Mouse (Mus musculus) kidney, postnatal 14 days (tissue): ENCODE measurements around the gene Hps4.
A peak's percentile ranks its signal among the peaks of the same experiment; 100 is the strongest.
"Not testable (repeated sequence)": the region's sequence is repeated elsewhere in the genome, so short reads cannot be mapped to it uniquely, and the experiment has no call there.

ENCODE experiments used
- DNase-seq: peaks from one replicate; pipeline ENCODE4 v3.0.0; 2022; ENCODE audit warnings: mixed read lengths

Gene Hps4

DNA sequence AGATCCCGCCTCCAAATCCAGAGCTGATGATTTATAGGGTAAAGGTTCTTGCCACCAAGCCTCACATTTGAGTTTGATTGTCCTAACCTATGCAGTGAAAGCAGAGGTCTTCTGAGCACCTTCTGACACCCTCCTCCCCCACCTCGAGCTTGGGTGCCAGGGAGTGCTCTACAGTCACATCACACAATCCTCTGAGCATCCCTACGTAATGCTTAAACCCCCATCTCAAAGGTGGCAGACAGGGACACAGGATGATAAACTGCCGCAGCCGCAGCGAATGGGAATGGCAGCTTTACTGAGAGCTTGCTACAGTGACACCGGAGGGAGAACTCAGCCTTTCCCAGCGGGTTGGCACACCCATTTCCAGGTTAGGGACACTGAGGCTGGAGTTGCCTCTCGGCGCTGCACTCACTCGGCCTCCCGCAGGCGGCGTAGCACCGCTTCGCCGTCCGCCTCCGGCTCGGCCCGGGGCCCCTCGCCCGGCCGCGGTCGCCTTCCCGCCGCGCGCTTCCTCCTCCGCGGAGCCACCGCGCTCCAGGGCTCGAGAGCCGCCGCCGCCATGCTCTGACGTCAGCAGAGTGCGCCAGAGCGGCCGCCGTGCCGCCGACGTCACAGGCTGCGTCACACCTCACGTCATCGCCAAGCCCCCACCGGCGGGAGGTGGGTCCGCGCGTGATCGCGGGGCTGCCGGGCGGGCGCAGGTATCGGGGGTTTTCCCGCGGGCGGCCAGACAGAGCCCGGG is at the start of gene Hps4, which contains the start of gene Srrd:
Gene Hps4, plus strand, starts transcription at position 621 of the 742 bp plus-strand sequence.
Gene Srrd, minus strand, starts transcription at position 578 of the 742 bp plus-strand sequence.
- peak; percentile 90 for DNase-seq

DNA sequence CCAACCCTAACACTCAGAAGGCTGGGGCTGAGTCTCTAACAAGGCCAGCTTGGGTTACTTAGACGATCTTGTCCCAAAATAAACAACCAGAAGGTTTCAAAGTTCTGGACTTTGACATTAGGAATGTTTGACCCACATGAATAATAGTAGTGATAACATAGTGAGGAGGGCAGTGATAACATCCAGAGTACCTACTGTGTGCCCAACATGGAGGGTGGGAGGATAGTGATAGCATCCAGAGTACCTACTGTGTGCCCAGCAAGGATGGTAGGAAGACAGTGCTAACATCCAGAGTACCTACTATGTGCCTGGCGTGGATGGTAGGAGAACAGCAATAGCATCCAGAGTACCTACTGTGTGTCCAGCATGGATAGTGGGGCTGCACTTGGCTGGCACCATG is 49.1 kb upstream of the Hps4 start:
- DNase-seq, result no peak

DNA sequence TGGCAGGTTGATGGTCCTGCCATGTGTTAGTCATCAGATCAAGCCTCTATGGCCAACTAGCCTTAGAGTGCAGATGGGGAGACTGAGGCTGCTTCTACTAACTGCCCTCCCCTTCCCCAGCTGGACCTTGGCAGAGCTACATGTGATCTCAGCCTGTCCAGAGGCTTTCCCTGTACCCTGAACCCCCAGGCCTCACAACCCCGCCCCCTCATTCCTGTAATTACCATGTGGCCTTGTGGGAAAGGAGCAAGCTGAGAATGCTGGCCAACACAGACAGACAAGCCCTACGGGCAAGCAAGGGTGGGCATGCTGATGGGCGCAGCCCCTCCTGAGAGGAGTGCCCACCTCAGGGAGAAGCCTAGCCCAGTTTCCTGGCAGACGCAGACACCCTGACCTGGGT is 48.2 kb upstream of the Hps4 start:
- no peak for DNase-seq

DNA sequence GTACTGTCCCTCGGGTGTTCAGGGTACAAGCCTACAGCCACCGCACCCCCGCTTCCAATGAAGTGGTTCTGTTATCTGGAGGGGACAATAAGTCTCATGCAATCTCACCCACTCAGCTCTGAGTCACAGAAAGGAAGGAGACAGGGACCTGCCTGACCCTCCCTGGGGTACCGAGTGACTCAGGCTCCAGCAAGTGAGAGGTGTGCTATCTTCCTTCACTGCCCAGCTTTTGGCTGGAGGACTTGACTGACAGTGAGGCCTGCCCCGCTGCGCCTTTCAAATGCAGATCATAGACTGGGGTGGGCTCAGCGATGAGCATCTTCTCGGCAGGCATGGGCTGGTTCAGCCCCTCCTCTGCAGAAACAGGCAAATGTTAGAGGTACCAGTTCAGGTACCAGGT is 47.7 kb upstream of the Hps4 start:
- DNase-seq, result no peak

DNA sequence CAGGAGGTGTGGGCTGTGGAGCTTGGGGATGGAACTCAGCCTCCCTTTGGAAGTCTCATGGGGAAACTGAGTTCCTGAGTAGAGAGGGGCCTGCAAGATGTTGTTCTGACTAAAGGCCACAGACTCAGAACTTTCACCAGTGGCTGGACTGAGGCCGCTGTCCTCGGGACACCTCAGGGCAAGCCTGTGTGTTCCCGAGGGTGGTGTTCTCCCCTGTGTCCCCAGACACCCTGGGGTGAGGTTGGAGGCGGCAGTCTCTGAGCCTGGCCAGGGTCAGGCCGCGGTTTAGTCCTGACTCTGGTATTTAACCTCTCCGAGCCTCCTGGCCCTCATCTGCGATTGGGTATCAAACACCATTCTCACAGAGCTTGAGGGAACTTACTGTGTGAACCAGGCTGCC is 47.3 kb upstream of the Hps4 start:
- DNase-seq, result no peak

DNA sequence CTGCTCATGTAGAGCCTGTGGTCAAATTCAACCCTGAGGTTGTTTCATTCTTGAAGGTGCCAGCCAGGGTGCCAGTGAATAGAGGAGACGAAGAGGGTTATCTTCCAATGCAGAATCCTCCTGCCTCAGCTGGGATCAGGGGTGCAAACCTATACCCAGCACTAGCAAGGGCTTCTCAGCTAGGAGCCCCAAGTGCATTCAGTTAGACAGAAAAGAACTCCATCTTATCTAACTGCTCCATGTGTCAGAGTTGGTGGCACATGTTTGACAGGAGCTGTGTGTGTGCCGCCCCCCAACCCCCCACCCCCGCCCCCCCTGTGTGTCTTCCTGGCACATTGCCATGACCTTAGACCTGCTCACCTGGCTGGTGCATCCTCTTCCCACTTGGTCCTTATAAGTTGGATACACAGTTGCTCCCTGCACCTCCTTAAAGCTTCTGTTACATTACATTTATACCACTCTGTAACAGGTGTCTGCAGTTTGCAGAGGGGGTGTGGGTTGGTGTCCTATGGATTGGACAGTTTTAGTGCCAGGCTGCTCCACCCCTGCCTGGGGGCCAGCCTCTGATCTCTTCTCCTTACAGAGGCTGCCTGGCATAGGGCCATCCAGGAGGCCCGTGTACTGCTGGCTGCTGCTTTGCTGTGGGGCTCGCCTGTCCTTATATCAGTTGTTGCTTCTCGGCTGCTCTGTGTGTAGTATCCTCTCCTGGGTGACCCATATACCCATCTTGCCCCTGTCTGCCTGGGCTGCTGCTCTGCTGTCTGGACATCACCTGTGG is 46.3 kb upstream of the Hps4 start:
- no peak for DNase-seq

DNA sequence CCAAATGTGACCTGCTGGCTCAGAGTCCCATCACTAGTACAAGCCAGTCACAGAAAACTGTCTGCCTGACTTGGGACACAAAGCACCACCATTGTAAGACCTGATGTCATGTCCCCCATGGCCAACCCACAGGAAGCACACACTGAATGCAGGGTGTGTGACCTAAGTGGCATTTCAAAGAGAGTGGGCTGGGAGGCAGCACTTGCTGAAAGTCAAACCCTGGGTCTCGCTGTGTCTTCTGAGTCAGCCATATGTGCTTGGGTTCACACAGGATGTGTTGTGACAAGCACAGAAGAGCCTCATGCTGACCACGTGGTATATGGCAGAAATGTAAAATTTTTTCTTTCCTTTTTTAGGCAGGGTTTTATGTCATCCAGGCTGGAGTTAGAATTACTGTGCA is 45.6 kb upstream of the Hps4 start:
- no peak for DNase-seq

DNA sequence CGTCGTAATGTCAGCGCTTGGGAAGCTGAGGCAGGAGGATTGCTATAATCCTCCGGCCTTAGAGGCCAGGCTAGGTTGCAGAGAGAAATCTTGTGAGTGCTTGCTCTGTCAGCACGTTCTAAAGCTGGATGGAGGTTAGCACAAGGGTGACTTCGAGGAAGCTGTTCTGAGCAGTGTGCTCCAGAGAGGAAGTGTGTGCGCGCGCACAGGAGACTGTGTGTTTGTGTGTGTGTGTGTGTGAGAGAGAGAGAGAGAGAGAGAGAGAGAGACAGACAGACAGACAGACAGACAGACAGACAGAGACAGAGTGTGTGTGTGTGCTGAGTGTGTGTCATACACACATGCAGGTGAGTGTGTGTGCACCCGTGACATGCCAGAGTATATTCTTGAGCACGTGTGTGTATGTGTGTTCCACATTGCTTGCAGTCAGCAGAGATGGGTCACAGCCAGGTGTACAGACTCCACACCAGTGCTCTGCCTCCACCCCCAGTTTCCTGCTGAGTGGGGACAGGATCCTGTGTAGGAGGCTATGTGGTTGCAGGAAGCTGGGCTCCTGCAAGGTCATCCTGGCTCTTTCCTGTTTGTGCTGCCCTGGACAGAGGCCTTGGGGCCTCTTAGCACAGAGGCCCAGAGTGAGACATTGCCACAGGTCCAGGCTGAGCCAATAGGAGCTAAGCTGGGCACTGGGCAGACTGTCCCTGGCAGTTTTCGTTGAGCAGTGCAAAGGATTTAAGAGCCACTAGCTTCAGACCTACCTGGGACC is 44.5 kb upstream of the Hps4 start:
- DNase-seq, result peak; percentile 78

DNA sequence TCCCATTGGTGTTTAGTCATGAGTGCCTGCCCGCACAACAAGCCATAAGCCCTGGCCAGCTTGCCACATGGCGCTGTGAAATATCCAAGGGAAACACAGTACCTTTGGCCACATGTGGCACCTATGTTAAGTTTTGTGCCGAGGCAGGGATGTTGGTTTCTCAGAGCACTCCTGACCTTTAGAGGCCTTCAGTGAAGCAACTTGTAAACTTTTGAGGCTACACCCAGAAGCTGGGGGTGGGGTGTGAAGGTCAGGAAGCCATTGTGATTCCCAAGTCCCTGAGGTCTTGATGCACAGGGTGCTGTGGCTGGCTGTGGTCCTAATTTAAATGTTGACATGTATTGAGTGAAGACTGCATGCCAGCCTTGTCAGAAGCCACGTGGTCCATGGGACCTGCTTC is 43.5 kb upstream of the Hps4 start:
- DNase-seq, result no peak

DNA sequence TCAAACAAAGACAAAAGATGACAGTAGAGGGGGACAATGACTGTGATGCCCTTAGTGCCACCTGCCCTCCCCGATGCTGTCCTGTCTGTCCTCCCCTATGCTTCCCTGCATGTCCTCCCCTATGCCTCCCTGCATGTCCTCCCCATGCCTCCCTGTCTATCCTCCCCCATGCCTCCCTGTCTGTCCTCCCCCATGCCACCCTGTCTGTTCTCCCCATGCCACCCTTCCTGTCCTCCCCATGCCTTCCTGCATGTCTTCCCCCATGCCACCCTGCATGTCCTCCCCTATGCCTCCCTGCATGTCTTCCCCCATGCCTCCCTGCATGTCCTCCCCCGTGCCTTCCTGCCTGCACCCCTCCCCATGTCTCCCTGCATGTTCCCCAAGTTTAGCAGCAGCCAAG is 42.8 kb upstream of the Hps4 start:
- DNase-seq, result no peak

DNA sequence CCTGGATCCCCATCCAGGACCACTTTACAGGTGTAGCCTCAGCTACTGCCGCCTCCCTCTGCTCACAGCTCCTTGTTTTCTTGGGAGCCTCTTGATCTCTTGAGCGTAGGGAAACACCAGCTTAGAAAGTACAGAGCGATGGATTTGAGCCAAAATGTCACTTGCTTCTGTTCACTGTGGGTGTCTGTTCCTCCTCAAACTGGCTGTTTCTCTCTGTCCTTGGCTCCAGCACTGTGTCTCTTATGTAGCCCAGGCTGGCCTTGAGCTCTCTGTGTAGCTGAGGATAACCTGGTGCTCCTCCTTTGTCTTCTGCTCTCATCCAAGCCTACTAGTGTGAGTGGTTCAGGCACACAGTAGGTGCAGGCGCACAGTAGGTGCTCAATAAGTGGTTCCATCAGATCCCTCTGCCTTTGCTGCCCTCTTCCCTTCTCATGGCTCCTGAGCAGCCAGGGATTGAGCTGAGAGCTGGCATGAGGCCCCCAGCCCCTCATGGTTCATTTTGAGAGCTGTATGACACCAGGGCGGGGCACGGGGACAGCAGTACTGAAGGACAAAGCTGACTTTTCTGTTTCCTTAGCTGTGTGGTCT is 42.1 kb upstream of the Hps4 start:
- no peak for DNase-seq

DNA sequence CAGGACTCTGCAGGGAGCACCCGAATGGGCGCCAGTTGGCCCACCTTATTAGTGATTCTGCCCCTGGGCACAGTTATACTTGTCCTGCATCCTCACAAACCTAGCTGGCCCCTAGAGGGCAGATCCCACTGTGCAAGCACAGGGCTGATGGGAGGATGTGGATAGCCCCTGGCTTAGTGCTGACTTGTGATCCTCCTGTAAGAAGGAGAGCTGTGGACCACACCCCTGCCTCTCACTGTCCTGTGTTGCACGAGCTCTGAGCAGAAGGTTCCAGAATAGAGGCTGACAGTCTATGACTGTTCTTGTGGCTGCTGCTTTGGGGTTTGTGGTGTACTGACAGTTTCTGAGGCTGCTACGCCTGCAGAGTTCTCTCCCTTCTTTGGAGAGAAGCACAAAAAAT is 41.2 kb upstream of the Hps4 start:
- DNase-seq, result no peak

DNA sequence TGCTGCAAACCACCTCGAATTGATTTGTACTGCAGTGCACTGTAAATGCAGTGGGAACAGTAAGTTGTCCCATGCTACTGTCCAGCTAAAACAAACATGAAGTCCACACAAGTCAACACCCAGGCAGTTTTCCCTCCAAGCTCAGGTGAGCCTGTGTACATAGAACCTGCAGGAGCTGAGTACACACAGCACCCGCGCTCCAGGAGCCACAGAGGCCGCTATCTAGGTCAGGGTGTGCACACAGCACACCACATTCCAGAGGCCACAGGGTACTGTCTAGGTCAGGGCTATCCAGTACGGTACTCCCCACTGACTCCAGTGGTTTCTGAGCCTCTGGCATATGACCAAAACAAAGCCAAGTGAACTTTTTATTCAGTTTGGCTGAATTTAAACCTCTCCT is 40.6 kb upstream of the Hps4 start:
- DNase-seq, result no peak

DNA sequence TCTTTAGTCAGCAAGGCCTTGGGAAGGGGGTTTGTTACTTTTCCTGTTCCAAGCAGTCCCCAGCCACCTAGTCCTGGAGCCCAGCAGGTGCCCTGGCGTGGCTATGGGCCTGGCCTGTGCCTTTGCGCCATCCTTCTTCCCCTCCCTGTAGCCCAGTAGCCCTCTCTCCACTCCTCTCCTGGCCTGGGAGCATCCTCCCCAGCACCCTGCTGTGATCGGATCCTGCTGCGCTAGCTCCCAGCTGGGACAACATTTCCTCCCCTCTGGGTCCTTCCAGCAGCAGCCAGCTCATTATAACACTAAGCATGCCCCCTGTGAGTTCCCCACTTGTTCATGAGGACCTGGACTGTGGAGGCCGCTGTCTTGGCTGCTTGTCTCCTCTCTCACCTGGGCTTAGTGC is 37.0 kb upstream of the Hps4 start:
- no peak for DNase-seq

DNA sequence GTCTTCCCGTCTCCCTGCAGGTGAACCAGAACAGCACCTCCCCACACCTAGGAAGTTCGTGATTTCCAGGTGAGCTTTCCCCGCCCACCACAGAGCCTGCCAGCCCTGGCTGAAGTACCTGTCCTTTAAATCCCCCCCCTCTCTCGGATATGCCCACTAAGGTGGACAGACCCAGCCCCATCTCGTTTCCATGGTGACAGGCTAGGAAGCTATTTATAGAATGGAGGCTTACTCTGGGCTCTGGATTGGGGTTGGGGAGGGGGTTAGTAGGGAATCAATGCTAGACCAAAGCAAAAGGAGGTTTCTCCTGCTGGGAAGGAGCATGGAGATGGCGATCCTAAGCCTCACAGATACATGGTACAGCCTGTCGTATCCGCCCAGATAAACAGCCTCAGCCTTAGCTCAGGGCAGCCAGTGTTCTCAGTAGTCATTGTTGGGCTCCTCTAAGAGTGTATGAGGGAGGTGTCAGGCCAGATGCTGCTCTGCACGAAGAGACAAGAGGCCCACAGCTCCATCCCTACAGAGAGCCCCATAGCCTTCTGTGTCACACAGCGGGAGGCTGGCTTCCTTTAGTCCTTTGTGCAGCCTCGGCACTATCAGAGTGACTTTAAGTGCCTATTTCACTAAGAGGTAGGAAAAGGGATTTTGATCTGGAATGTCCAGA is 29.5 kb upstream of the Hps4 start:
- DNase-seq, result no peak

DNA sequence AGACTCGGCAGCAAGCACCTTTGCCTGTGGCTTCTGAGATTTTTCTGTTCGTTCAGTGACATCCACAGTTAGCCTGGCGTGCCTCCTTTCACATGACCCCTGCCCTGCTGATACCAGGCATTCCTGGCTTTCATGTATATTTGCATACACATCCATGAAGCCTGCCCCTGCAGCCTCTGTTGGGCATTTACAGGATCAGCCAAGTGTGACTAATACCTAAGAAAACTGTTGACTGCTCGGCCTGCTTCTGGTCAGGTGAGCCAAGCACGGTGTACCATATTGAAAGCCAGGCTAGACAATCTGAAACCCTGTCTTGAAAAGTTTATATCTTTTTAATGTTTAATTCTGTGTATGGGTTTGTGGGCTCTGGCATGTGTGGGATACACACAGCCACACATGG is 26.4 kb upstream of the Hps4 start:
- DNase-seq, result peak; percentile 40

DNA sequence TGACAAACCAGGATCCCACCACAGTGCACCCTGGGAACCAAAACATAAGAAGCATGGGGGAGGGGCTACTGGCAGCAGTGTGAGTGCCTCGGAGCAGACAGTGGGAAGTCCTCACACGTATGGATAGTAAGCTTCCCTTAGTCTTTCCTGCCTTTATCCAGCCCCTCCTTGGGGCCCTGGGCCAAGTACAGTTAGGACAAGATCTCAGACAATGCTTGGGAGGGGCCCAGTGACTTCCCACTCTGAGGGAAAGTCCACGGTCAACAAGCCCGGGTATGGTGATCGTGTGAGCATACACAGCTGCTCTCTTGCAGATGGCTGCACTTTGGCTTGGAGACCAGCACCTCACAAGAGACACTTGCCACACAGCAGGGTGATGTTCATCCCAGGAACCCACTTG is 25.6 kb upstream of the Hps4 start:
- DNase-seq, result peak; percentile 68

DNA sequence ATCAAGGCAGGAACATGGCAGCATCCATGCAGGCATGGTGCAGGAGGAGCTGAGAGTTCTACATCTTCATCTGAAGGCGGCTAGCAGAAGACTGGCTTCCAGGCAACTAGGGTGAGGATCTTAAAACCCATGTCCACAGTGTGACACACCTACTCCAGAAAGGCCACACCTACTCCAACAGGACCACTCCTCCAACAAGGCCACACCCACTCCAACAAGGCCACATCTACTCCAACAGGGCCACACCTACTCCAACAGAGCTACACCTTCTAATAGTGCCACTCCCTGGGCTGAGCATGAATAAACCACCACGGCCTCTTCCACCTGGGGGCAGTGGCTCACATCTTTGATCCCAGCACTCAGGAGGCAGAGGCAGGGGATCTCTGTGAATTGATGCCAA is 23.5 kb upstream of the Hps4 start:
- DNase-seq, result not testable (repeated sequence)

DNA sequence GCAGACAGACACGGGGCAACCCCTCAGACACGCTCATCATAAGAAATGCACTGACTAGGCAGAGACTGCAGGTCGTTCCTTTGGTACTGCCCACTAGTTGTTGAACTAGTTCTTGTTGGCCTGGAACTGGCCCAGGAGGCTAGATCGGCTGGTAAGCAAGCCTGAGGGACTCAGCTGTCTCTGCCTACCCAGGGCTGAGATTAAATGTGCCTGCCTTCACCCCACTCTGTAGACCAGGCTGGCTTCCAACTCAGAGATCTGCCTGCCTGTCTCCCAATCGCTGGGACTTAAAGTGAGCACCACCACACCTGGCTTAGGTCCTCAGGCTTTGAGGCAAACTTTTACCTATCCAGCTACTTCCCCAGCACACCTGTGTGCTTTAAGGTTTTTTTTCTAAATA is 22.5 kb upstream of the Hps4 start:
- no peak for DNase-seq

DNA sequence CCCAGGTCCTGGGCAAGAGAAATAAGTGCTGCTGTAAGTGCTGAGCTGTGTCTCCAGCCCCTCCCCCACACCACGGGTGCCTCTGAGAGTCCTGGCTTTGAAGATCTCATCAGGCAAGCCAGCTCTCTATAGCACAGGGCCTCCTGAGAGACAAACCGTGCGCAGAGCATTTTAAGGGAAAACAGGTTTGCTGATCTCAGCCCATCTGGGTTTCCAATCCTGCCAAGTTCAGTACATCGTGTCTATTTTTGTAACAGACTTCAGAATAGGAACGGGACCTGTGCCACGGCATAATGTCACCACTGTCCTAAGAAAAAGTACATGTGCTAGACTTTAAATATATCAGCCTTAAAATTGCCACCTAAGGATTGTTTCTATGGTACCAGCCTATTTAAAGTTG is 21.9 kb upstream of the Hps4 start:
- no peak for DNase-seq

DNA sequence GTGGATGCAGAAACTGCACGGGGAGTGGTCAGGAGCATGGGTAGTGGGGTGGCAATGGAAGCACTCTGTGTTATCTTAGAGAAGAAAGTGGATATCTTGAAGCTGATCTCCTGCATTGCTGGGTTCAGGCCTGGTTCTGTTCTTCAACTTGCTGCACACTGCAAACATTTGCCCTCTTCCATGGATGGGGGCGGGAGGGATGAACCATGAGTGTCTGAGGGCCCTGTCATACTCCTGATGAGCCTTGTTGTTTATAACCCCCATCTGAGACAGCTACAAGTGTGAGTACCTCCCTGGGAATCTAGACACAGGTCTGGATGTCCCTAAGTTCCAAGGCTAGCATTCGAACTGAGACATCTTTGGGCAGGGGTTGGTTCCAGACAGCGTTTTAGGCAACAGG is 21.5 kb upstream of the Hps4 start:
- DNase-seq, result no peak

DNA sequence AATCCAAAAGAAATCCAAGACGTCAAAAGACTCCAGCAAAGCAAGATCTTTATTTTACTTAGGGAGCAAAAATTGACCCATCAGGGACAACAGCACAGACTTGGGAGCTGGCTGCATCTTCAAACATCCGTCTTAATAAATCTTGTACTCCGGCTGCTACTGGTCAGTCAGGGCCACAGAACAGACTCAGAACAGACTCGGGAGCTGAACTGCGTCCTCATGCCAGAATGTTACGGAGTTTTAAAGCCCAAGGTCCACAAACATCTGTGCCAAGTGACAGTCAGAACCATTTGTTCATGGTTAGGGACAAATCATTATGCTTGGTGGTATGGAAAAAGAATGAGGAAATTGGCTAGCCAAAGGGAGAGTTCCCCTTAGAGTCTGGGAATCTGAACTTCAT is 19.6 kb upstream of the Hps4 start:
- DNase-seq, result no peak
